Mouse (Mus musculus) stomach, postnatal 0 days (tissue): ENCODE results near the gene Cdc27. TPM values are rescaled to one million over a fixed set of nuclear protein-coding genes. Genes with fewer than 3 reads are reported as not detected.
"Not testable (repeated sequence)": the region's sequence is repeated elsewhere in the genome, so short reads cannot be mapped to it uniquely, and the experiment has no call there.

ENCODE experiments used
- ATAC-seq: fragments of 200-750 bp; cut with Nextera tagmentation; 2 replicates; pipeline ENCODE4 v1.8.0; 2017; ENCODE audit not compliant: low FRiP score, low TSS enrichment
- DNase-seq: peaks from one replicate; pipeline ENCODE4 v3.0.0-alpha.2; 2016; ENCODE audit warnings: low spot score
- H3K27ac ChIP-seq: fragments of 300-500 bp; sonication (generic); replicated peaks from 2 replicates; pipeline ENCODE4 v1.5.1; 2014; ENCODE audit warnings: mild to moderate bottlenecking, control low read depth
- H3K27me3 ChIP-seq: fragments of 300-500 bp; sonication (generic); 2 replicates; pipeline ENCODE4 v1.6.1; 2014; ENCODE audit warnings: low read length; ENCODE audit not compliant: control insufficient read depth, insufficient read depth
- H3K36me3 ChIP-seq: fragments of 300-500 bp; sonication (generic); 2 replicates; pipeline ENCODE4 v1.6.1; 2014; ENCODE audit warnings: low read length, mixed read lengths; ENCODE audit not compliant: control insufficient read depth, insufficient read depth
- H3K4me1 ChIP-seq: fragments of 300-500 bp; sonication (generic); replicated peaks from 2 replicates; pipeline ENCODE4 v1.6.1; 2014; ENCODE audit warnings: antibody characterized with exemption; ENCODE audit not compliant: control insufficient read depth, insufficient read depth
- H3K4me2 ChIP-seq: fragments of 300-500 bp; sonication (generic); replicated peaks from 2 replicates; pipeline ENCODE4 v1.6.1; 2014; ENCODE audit warnings: low read depth, mild to moderate bottlenecking, control low read depth, moderate library complexity
- H3K4me3 ChIP-seq: fragments of 300-500 bp; sonication (generic); 2 replicates; pipeline ENCODE4 v1.5.1; 2014; ENCODE audit warnings: low read depth, low read length, control low read depth
- H3K9ac ChIP-seq: fragments of 300-500 bp; sonication (generic); 2 replicates; pipeline ENCODE4 v1.6.1; 2014; ENCODE audit warnings: mild to moderate bottlenecking, low read length, control low read depth, mixed read lengths
- H3K9me3 ChIP-seq: fragments of 300-500 bp; sonication (generic); 2 replicates; pipeline ENCODE4 v1.6.1; 2016; ENCODE audit warnings: low read length; ENCODE audit not compliant: control insufficient read depth
- CTCF ChIP-seq: IDR thresholded peaks from 2 replicates; pipeline ENCODE4 v1.5.1; 2016; ENCODE audit warnings: antibody characterized with exemption, low read depth, mild to moderate bottlenecking, moderate library complexity
- EP300 ChIP-seq: optimal IDR thresholded peaks from 2 replicates; pipeline ENCODE3; 2016; ENCODE audit warnings: antibody characterized with exemption
- WGBS: fragments of 180-500 bp; shearing (Covaris S2); extraction: QIAGEN DNeasy Blood & Tissue Kit; methylation state at CpG from one replicate; pipeline ENCODE4 v1.1.7; 2014; 5-methylcytosine and 5-hydroxymethylcytosine counted together
- polyA plus RNA-seq: library from polyadenylated mRNA; unstranded; fragments of >200 nt; fragmentation: Nextera tagmentation; extraction: Ambion mirVana; gene quantifications from 2 replicates; pipeline ENCODE4 v1.2.1, GENCODE M21; 2015

The Cdc27 gene
- polyA plus RNA-seq, 1 experiment from 2014 or later = 13.9 TPM

GRCm38 (mm10) chr11:104576772-104577612, 26.6 kb upstream of the Cdc27 start:
- Histone ChIP-seq H3K4me1 (no peaks in the 10 kb centered on the region), H3K9ac (no peak overlapping the region), H3K9me3 (no peaks in the 10 kb centered on the region), H3K27ac (no peak overlapping the region), H3K4me2 (no peak overlapping the region), H3K27me3 (no peaks in the 10 kb centered on the region), H3K36me3 (no peaks in the 10 kb centered on the region), H3K4me3 (no peak overlapping the region)
- ATAC-seq (no peak), DNase-seq (no peak)
- TF ChIP-seq CTCF (no peak), EP300 (no peak)
- 54% methylated on average over 10 of the region's 10 CpGs for WGBS

- no peak for ATAC-seq
- H3K27me3 ChIP-seq = no peaks in the 10 kb centered on the region
- H3K9ac ChIP-seq = no peak overlapping the region
- TF ChIP-seq EP300 (no peak), CTCF (no peak)
- no peak overlapping the region for H3K4me3 ChIP-seq
- no peaks in the 10 kb centered on the region for H3K9me3 ChIP-seq
- no peaks in the 10 kb centered on the region for H3K4me1 ChIP-seq
- no peaks in the 10 kb centered on the region for H3K36me3 ChIP-seq
- no peak for DNase-seq
- H3K27ac ChIP-seq = no peak overlapping the region
- H3K4me2 ChIP-seq = no peak overlapping the region
- 40% methylated on average over 2 of the region's 2 CpGs for WGBS
Observed at GRCm38 (mm10) chr11:104572566-104572965, 22.1 kb upstream of the Cdc27 start.

- Histone ChIP-seq H3K27me3 (no peaks in the 10 kb centered on the region), H3K36me3 (no peaks in the 10 kb centered on the region), H3K9me3 (no peaks in the 10 kb centered on the region), H3K9ac (no peak overlapping the region), H3K4me1 (no peaks in the 10 kb centered on the region), H3K4me2 (no peak overlapping the region), H3K27ac (no peak overlapping the region), H3K4me3 (no peak overlapping the region)
- ATAC-seq = no peak
- 58% methylated on average over 7 of the region's 7 CpGs for WGBS
- no peak for TF ChIP-seq EP300
- TF ChIP-seq CTCF = no peak
- no peak for DNase-seq
Observed at GRCm38 (mm10) chr11:104572091-104572490, 21.7 kb upstream of the Cdc27 start.

GRCm38 (mm10) chr11:104571373-104571772, 21.0 kb upstream of the Cdc27 start:
- under 1% methylated on average over 28 of the region's 28 CpGs for WGBS
- not testable (repeated sequence) for H3K9me3 ChIP-seq, H3K36me3 ChIP-seq, H3K27ac ChIP-seq, H3K27me3 ChIP-seq, H3K4me1 ChIP-seq
- Histone ChIP-seq H3K4me2 (peak overlapping the region; percentile 61), H3K9ac (peak overlapping the region; percentile 47; the same call in 1 of the 2 replicates), H3K4me3 (peak overlapping the region; percentile 39)
- peak; percentile 49; the same call in 1 of the 2 replicates for ATAC-seq
- peak; percentile 32 for DNase-seq

GRCm38 (mm10) chr11:104570515-104570914, 20.1 kb upstream of the Cdc27 start:
- not testable (repeated sequence) for DNase-seq, ATAC-seq, H3K4me2 ChIP-seq, H3K27ac ChIP-seq, H3K4me3 ChIP-seq, H3K27me3 ChIP-seq, H3K36me3 ChIP-seq, H3K4me1 ChIP-seq, H3K9ac ChIP-seq, H3K9me3 ChIP-seq
- 76% methylated on average over 8 of the region's 8 CpGs for WGBS

- DNase-seq (no peak), ATAC-seq (no peak)
- no peak for TF ChIP-seq CTCF
- TF ChIP-seq EP300 = no peak
- Histone ChIP-seq H3K4me2 (no peak overlapping the region), H3K27ac (no peak overlapping the region), H3K27me3 (no peaks in the 10 kb centered on the region), H3K9ac (no peak overlapping the region), H3K36me3 (no peaks in the 10 kb centered on the region), H3K9me3 (no peaks in the 10 kb centered on the region), H3K4me1 (no peaks in the 10 kb centered on the region), H3K4me3 (no peak overlapping the region)
- WGBS = 88% methylated on average over 4 of the region's 4 CpGs
Observed at GRCm38 (mm10) chr11:104568326-104568725, 17.9 kb upstream of the Cdc27 start.
